ENCODE assay signal across 8 mouse cellular contexts in the genomic region with DNA sequence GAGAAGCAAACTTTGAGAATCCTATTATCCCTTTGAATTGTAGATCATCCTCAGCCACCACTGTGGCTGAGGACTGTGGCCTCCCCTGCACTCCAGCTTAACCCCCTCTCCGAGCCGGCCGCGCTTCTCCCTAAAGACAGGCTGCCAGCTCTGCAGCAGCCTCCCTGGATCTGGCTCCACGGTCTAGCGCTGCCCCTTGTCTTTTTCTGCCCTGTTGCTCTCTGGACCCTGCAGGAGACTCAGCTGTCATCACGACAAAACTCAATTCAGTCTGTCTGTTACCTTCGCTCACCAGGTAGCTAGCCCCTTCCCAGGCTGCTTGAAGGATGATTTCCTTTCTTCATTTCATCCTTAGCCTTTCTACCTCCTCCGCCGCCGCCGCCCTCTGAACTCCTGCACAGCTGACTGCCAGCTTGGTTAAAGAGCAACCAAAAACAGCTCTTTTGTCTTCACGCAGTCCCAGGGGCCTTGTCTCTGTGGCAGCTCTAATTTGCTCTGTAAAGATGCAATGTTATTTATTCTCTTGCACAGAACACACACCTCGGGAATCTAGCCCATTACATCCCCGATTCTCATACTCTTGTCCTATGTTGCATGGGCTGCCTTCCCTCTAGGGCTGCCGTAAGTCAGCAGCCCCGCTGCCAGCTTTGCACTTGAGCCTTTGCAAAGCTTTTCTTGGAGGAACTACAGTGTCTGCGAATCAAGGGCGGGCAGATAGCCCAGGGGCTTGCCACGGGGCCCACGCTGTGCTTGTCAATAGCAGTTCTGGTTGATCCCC.
A peak's percentile ranks its signal among the peaks of the same experiment; 100 is the strongest.
DNase-seq lines count a peak whose midpoint lies in the region; ATAC-seq and TF ChIP-seq lines count a peak whose summit lies in the region.

No protein-coding gene starts in this region.

- H3K27ac ChIP-seq in heart, embryonic 12.5 days (ENCODE audit: poor library complexity, severe bottlenecking), result no peak overlapping the region
- H3K27ac ChIP-seq in heart, postnatal 0 days (ENCODE audit: low read depth), result no peak overlapping the region
- peak overlapping the region; percentile 66 for H3K27ac ChIP-seq in limb, embryonic 10.5 days
- H3K27ac ChIP-seq in olfactory bulb, adult 2 months (ENCODE audit: insufficient read depth, low read depth, low read length), result peak overlapping the region; percentile 70
- H3K27ac ChIP-seq in thymus, adult 2 months (ENCODE audit: control insufficient read depth, insufficient read depth, low read length), result no peak overlapping the region

- intact Hi-C loops in heart, postnatal 14 days (cut with DNase I), result no loop called here

- WGBS in heart, embryonic 12.5 days, result 6% methylated on average over 21 of the region's 21 CpGs
- WGBS in heart, postnatal 0 days, result 10% methylated on average over 21 of the region's 21 CpGs
- WGBS in limb, embryonic 10.5 days, result 8% methylated on average over 21 of the region's 21 CpGs
- WGBS in olfactory bulb, adult 2 months, result 4% methylated on average over 21 of the region's 21 CpGs
- 56% methylated on average over 21 of the region's 21 CpGs for WGBS in thymus, adult 2 months

- H3K4me2 ChIP-seq in heart, embryonic 12.5 days, result peak overlapping the region; percentile 75
- H3K4me2 ChIP-seq in heart, postnatal 0 days (ENCODE audit: low read depth, low read length), result peak overlapping the region; percentile 60

- DNase-seq in heart, postnatal 14 days, result no peak
- DNase-seq in cerebellum, postnatal 25 days, result peak; percentile 31 to 42
- no peak for DNase-seq in heart, postnatal 0 days (ENCODE audit: low spot score)
- DNase-seq in limb, embryonic 10.5 days (ENCODE audit: low spot score), result peak; percentile 53
- no peak for DNase-seq in thymus, adult 2 months
- no peak for DNase-seq in gastrocnemius, postnatal 4 days (ENCODE audit: low spot score in 2 of 2)

- H3K4me1 ChIP-seq in heart, embryonic 12.5 days (replicated peaks), result peaks cover 32% of the 10 kb centered on the region
- peaks cover 10% of the 10 kb centered on the region; the same call in 1 of the 2 replicates for H3K4me1 ChIP-seq in heart, postnatal 0 days (ENCODE audit: control insufficient read depth, insufficient read depth)
- H3K4me1 ChIP-seq in limb, embryonic 10.5 days, result peaks cover 36% of the 10 kb centered on the region
- peaks cover 36% of the 10 kb centered on the region for H3K4me1 ChIP-seq in olfactory bulb, adult 2 months (ENCODE audit: control insufficient read depth, insufficient read depth, low read length)
- peaks cover 4% of the 10 kb centered on the region; the same call in 1 of the 2 replicates for H3K4me1 ChIP-seq in thymus, adult 2 months (replicated peaks; ENCODE audit: control insufficient read depth, insufficient read depth, low read length)

- H3K27me3 ChIP-seq in heart, embryonic 12.5 days (replicated peaks), result peaks cover 3% of the 10 kb centered on the region; the same call in 1 of the 2 replicates
- H3K27me3 ChIP-seq in heart, postnatal 0 days (ENCODE audit: control insufficient read depth, insufficient read depth, low read length), result peaks cover 6% of the 10 kb centered on the region; the same call in 1 of the 2 replicates
- peaks cover 28% of the 10 kb centered on the region for H3K27me3 ChIP-seq in limb, embryonic 10.5 days (ENCODE audit: low read depth, poor library complexity, severe bottlenecking)
- no peaks in the 10 kb centered on the region for H3K27me3 ChIP-seq in thymus, adult 2 months (ENCODE audit: control insufficient read depth, insufficient read depth, low read length)

- TF ChIP-seq CTCF in heart, postnatal 0 days (IDR thresholded peaks at IDR 0.05; ENCODE audit: low read depth), result no peak
- no peak for TF ChIP-seq CTCF in olfactory bulb, adult 2 months (IDR thresholded peaks at IDR 0.05; ENCODE audit: insufficient read depth, low read depth, low read length)
- TF ChIP-seq CTCF in thymus, adult 2 months (IDR thresholded peaks at IDR 0.05; ENCODE audit: borderline replicate concordance, control insufficient read depth, extremely low read depth, insufficient read depth, low read length, poor library complexity), result no peak

- peak overlapping the region; percentile 60; the same call in 1 of the 2 replicates for H3K9ac ChIP-seq in heart, embryonic 12.5 days
- peak overlapping the region; percentile 37; the same call in 1 of the 2 replicates for H3K9ac ChIP-seq in heart, postnatal 0 days (replicated peaks; ENCODE audit: low read depth, low read length)

- peak overlapping the region; percentile 42 for H3K4me3 ChIP-seq in heart, embryonic 12.5 days
- H3K4me3 ChIP-seq in heart, postnatal 0 days (ENCODE audit: low read depth, low read length), result peak overlapping the region; percentile 35
- H3K4me3 ChIP-seq in limb, embryonic 10.5 days, result peak overlapping the region; percentile 42
- H3K4me3 ChIP-seq in olfactory bulb, adult 2 months (ENCODE audit: insufficient read depth, low read depth, low read length), result peak overlapping the region; percentile 14
- no peak overlapping the region for H3K4me3 ChIP-seq in thymus, adult 2 months (ENCODE audit: control insufficient read depth, insufficient read depth, low read length)

- ATAC-seq in heart, embryonic 12.5 days (ENCODE audit: insufficient number of reproducible peaks, low FRiP score), result no peak
- no peak for ATAC-seq in heart, postnatal 0 days (ENCODE audit: insufficient read depth, low read depth)

- no peak for TF ChIP-seq EP300 in heart, postnatal 0 days (IDR thresholded peaks at IDR 0.05; ENCODE audit: low read depth)

- no peak for TF ChIP-seq POLR2A in olfactory bulb, adult 2 months (IDR thresholded peaks at IDR 0.05; ENCODE audit: insufficient read depth, low read depth, low read length)
- no peak for TF ChIP-seq POLR2A in thymus, adult 2 months (IDR thresholded peaks at IDR 0.05; ENCODE audit: control insufficient read depth, extremely low read depth, insufficient read depth, low read length, poor library complexity)

- peaks cover 8% of the 10 kb centered on the region for H3K9me3 ChIP-seq in heart, embryonic 12.5 days (replicated peaks)
- no peaks in the 10 kb centered on the region for H3K9me3 ChIP-seq in heart, postnatal 0 days (replicated peaks; ENCODE audit: control insufficient read depth, low read length)
- no peaks in the 10 kb centered on the region for H3K9me3 ChIP-seq in limb, embryonic 10.5 days (replicated peaks)

- H3K36me3 ChIP-seq in heart, embryonic 12.5 days, result no peaks in the 10 kb centered on the region
- no peaks in the 10 kb centered on the region for H3K36me3 ChIP-seq in heart, postnatal 0 days (replicated peaks; ENCODE audit: control insufficient read depth, insufficient read depth, low read length)
- no peaks in the 10 kb centered on the region for H3K36me3 ChIP-seq in limb, embryonic 10.5 days
- H3K36me3 ChIP-seq in thymus, adult 2 months (ENCODE audit: control insufficient read depth, insufficient read depth, low read length), result no peaks in the 10 kb centered on the region

Comparison
In these comparisons a context has a peak if more than half of its experiments do, and no peak if none do; other contexts are left out.
1. H3K27ac ChIP-seq: peak in limb, embryonic 10.5 days (single experiment) and olfactory bulb, adult 2 months (single experiment); none in heart, embryonic 12.5 days (single experiment), heart, postnatal 0 days (single experiment) and thymus, adult 2 months (single experiment).
2. DNase-seq: peak in cerebellum, postnatal 25 days (2 of 2) and limb, embryonic 10.5 days (single experiment); none in heart, postnatal 14 days (0 of 2), heart, postnatal 0 days (single experiment), thymus, adult 2 months (single experiment) and gastrocnemius, postnatal 4 days (0 of 2).